Mouse (Mus musculus) embryonic facial prominence, embryonic 15.5 days (tissue): ENCODE results near the gene Mief2. TPM values are rescaled to one million over a fixed set of nuclear protein-coding genes. Genes with fewer than 3 reads are reported as not detected.

Source experiments
- ATAC-seq: fragments of 200-750 bp; cut with Nextera tagmentation; 2 replicates; pipeline ENCODE4 v1.8.0; 2017; ENCODE audit warnings: low read depth, moderate TSS enrichment; ENCODE audit not compliant: insufficient number of reproducible peaks, low FRiP score, low TSS enrichment
- H3K27ac ChIP-seq: fragments of 300-500 bp; sonication (generic); replicated peaks from 2 replicates; pipeline ENCODE4 v1.5.1; 2015; ENCODE audit warnings: mild to moderate bottlenecking, inconsistent platforms
- H3K27me3 ChIP-seq: fragments of 300-500 bp; sonication (generic); 2 replicates; pipeline ENCODE4 v1.6.1; 2015; ENCODE audit warnings: inconsistent platforms
- H3K36me3 ChIP-seq: fragments of 300-500 bp; sonication (generic); 2 replicates; pipeline ENCODE4 v1.6.1; 2015; ENCODE audit warnings: mild to moderate bottlenecking, inconsistent platforms
- H3K4me1 ChIP-seq: fragments of 300-500 bp; sonication (generic); 2 replicates; pipeline ENCODE4 v1.6.1; 2015; ENCODE audit warnings: inconsistent platforms
- H3K4me2 ChIP-seq: fragments of 300-500 bp; sonication (generic); replicated peaks from 2 replicates; pipeline ENCODE4 v1.6.1; 2015; ENCODE audit warnings: mild to moderate bottlenecking, inconsistent platforms
- H3K4me3 ChIP-seq: fragments of 300-500 bp; sonication (generic); replicated peaks from 2 replicates; pipeline ENCODE4 v1.5.1; 2015; ENCODE audit warnings: mild to moderate bottlenecking, inconsistent platforms
- H3K9ac ChIP-seq: fragments of 300-500 bp; sonication (generic); 2 replicates; pipeline ENCODE4 v1.6.1; 2015; ENCODE audit warnings: inconsistent platforms
- H3K9me3 ChIP-seq: fragments of 300-500 bp; sonication (generic); replicated peaks from 2 replicates; pipeline ENCODE4 v1.6.1; 2016; ENCODE audit warnings: inconsistent platforms
- WGBS: fragments of 180-500 bp; shearing (Covaris S2); methylation state at CpG from one replicate; pipeline ENCODE4 v1.1.7; 2015; 5-methylcytosine and 5-hydroxymethylcytosine counted together
- microRNA-seq: library from miRNA; unstranded; fragments of <30 nt; microRNA quantifications from one replicate; pipeline ENCODE4, GENCODE M21; 2016; ENCODE audit warnings: borderline number of aligned reads
- polyA plus RNA-seq: library from polyadenylated mRNA; unstranded; fragments of >200 nt; fragmentation: Nextera tagmentation; extraction: Ambion mirVana; gene quantifications from 2 replicates; pipeline ENCODE4 v1.2.1, GENCODE M21; 2015

Gene Mief2
- polyA plus RNA-seq, 1 experiment from 2014 or later = 15.1 TPM

- WGBS = 23% methylated on average over 16 of the region's 16 CpGs
- Histone ChIP-seq H3K27ac (peak overlapping the region; percentile 91), H3K27me3 (no peaks in the 10 kb centered on the region), H3K9me3 (no peaks in the 10 kb centered on the region), H3K4me2 (peak overlapping the region; percentile 82), H3K36me3 (peaks cover 15% of the 10 kb centered on the region; the same call in 1 of the 2 replicates), H3K4me1 (peaks cover 65% of the 10 kb centered on the region), H3K4me3 (peak overlapping the region; percentile 75), H3K9ac (peak overlapping the region; percentile 60)
- no peak for ATAC-seq
These were observed 49.7 kb downstream of the Mief2 start for GRCm38 (mm10) chr11:60777801-60778370.

GRCm38 (mm10) chr11:60779673-60780189 lies 51.5 kb downstream of the Mief2 start:
- no peak overlapping the region for H3K27ac ChIP-seq
- peak overlapping the region; percentile 17; the same call in 1 of the 2 replicates for H3K4me3 ChIP-seq
- no peaks in the 10 kb centered on the region for H3K27me3 ChIP-seq
- 91% methylated on average over 10 of the region's 10 CpGs for whole genome bisulfite sequencing
- no peak for ATAC-seq
- no peaks in the 10 kb centered on the region for H3K9me3 ChIP-seq
- H3K4me2 ChIP-seq = peak overlapping the region; percentile 37
- H3K9ac ChIP-seq = peak overlapping the region; percentile 18; the same call in 1 of the 2 replicates
- peaks cover 29% of the 10 kb centered on the region for H3K36me3 ChIP-seq
- peaks cover 65% of the 10 kb centered on the region for H3K4me1 ChIP-seq

Small RNA genes lying within 50 kb of the gene (microRNA-seq; reads per million reads assigned to microRNA genes)
- gene Mir5100 = 1.9 reads per million, percentile 5 among the genes with 10 or more reads in this experiment

Other genes starting within 250 kb of the Mief2 start
- gene Alkbh5, start 192.0 kb upstream of the Mief2 start, polyA plus RNA-seq = 36.8 and 38.6 TPM in 2 replicates
- gene Llgl1, start 28.7 kb upstream of the Mief2 start, polyA plus RNA-seq = 56.8 and 57.1 TPM in 2 replicates
- gene Flii, start 1.1 kb upstream of the Mief2 start, polyA plus RNA-seq = 76.0 and 80.4 TPM in 2 replicates
- 14.1 and 15.7 TPM in 2 replicates for gene Top3a, start 49.0 kb downstream of the Mief2 start, polyA plus RNA-seq
- gene Smcr8, start 49.1 kb downstream of the Mief2 start, polyA plus RNA-seq = 5.8 and 5.9 TPM in 2 replicates
- 40.2 and 42.8 TPM in 2 replicates for gene Shmt1, start 83.3 kb downstream of the Mief2 start, polyA plus RNA-seq
- gene Dhrs7b, start 102.2 kb downstream of the Mief2 start, polyA plus RNA-seq = 38.9 and 39.0 TPM in 2 replicates
- 61.7 and 65.5 TPM in 2 replicates for gene Tmem11, start 150.9 kb downstream of the Mief2 start, polyA plus RNA-seq
- gene Natd1, start 186.4 kb downstream of the Mief2 start, polyA plus RNA-seq = 19.9 and 23.0 TPM in 2 replicates
- gene Map2k3, start 203.6 kb downstream of the Mief2 start, polyA plus RNA-seq = 102 and 113 TPM in 2 replicates